Mouse (Mus musculus) limb, embryonic 14.5 days (tissue): ENCODE data around the gene Wrap73. TPM values are rescaled to one million over a fixed set of nuclear protein-coding genes. Genes with fewer than 3 reads are reported as not detected.

ENCODE experiments used
- ATAC-seq: fragments of 200-750 bp; cut with Nextera tagmentation; 2 replicates; pipeline ENCODE4 v1.8.0; 2017; ENCODE audit warnings: low read depth, moderate number of reproducible peaks, moderate TSS enrichment; ENCODE audit not compliant: low FRiP score
- DNase-seq: peaks from one replicate; pipeline ENCODE4 v3.0.0-alpha.2; 2015; ENCODE audit warnings: low spot score
- H3K27ac ChIP-seq: fragments of 300-500 bp; sonication (generic); replicated peaks from 2 replicates; pipeline ENCODE4 v1.5.1; 2014; ENCODE audit warnings: low read depth, mild to moderate bottlenecking, low read length, moderate library complexity, mixed read lengths
- H3K27me3 ChIP-seq: fragments of 300-500 bp; sonication (generic); 2 replicates; pipeline ENCODE4 v1.6.1; 2014; ENCODE audit warnings: low read length, mixed read lengths; ENCODE audit not compliant: control insufficient read depth, insufficient read depth
- H3K36me3 ChIP-seq: fragments of 300-500 bp; sonication (generic); 2 replicates; pipeline ENCODE4 v1.6.1; 2014; ENCODE audit warnings: mild to moderate bottlenecking, low read length, moderate library complexity, mixed read lengths; ENCODE audit not compliant: control insufficient read depth, insufficient read depth
- H3K4me1 ChIP-seq: fragments of 300-500 bp; sonication (generic); 2 replicates; pipeline ENCODE4 v1.6.1; 2014; ENCODE audit warnings: antibody characterized with exemption, low read length, mixed read lengths; ENCODE audit not compliant: control insufficient read depth, insufficient read depth
- H3K4me2 ChIP-seq: fragments of 300-500 bp; sonication (generic); replicated peaks from 2 replicates; pipeline ENCODE4 v1.6.1; 2014; ENCODE audit warnings: low read depth, mild to moderate bottlenecking, low read length, moderate library complexity; ENCODE audit not compliant: severe bottlenecking
- H3K4me3 ChIP-seq: fragments of 300-500 bp; sonication (generic); replicated peaks from 2 replicates; pipeline ENCODE4 v1.5.1; 2014; ENCODE audit warnings: low read length
- H3K9ac ChIP-seq: fragments of 300-500 bp; sonication (generic); 2 replicates; pipeline ENCODE4 v1.6.1; 2014; ENCODE audit warnings: mild to moderate bottlenecking, low read depth, low read length, moderate library complexity; ENCODE audit not compliant: severe bottlenecking
- H3K9me3 ChIP-seq: fragments of 300-500 bp; sonication (generic); 2 replicates; pipeline ENCODE4 v1.6.1; 2016; ENCODE audit warnings: low read length; ENCODE audit not compliant: control insufficient read depth
- POLR2A ChIP-seq: fragments of 200-500 bp; IDR thresholded peaks from 2 replicates; pipeline ENCODE4 v1.8.0; 2012; ENCODE audit warnings: inconsistent platforms, mild to moderate bottlenecking, moderate library complexity, borderline replicate concordance; ENCODE audit not compliant: insufficient read depth, insufficient read length; ENCODE audit errors: extremely low read depth
- WGBS: fragments of 180-500 bp; shearing (Covaris S2); extraction: QIAGEN DNeasy Blood & Tissue Kit; methylation state at CpG from one replicate; pipeline ENCODE4 v1.1.7; 2014; 5-methylcytosine and 5-hydroxymethylcytosine counted together
- polyA plus RNA-seq, 2 experiments: library from polyadenylated mRNA; depleted of rRNA in 1 of 2; stranded (reverse) in 1 of 2; unstranded in 1 of 2; fragments of >200 nt; fragmentation: Nextera tagmentation in 1 of 2; extraction: Ambion mirVana in 1 of 2; gene quantifications; 2 replicates each; pipeline versions ENCODE4 v1.2.1 to v1.2.3; 2012 to 2014

Gene Wrap73
- polyA plus RNA-seq, 2 experiments = 37.9 to 38.2 TPM

- TF ChIP-seq POLR2A = no peak
- ATAC-seq = no peak
- H3K9me3 ChIP-seq = no peaks in the 10 kb centered on the region
- 84% methylated on average over 10 of the region's 10 CpGs for WGBS
- no peaks in the 10 kb centered on the region for H3K27me3 ChIP-seq
- no peak overlapping the region for H3K9ac ChIP-seq
- H3K4me3 ChIP-seq = no peak overlapping the region
- H3K36me3 ChIP-seq = no peaks in the 10 kb centered on the region
- no peak overlapping the region for H3K27ac ChIP-seq
- H3K4me2 ChIP-seq = no peak overlapping the region
- no peak for DNase-seq
- H3K4me1 ChIP-seq = no peaks in the 10 kb centered on the region
Observed at GRCm38 (mm10) chr4:154103912-154104311, 38.3 kb upstream of the Wrap73 start.

GRCm38 (mm10) chr4:154105381-154106001, 36.7 kb upstream of the Wrap73 start:
- no peaks in the 10 kb centered on the region for H3K27me3 ChIP-seq
- peak overlapping the region; percentile 32 for H3K4me2 ChIP-seq
- no peak overlapping the region for H3K9ac ChIP-seq
- TF ChIP-seq POLR2A = no peak
- ATAC-seq = no peak
- WGBS = 30% methylated on average over 20 of the region's 20 CpGs
- DNase-seq = peak; percentile 52
- no peak overlapping the region for H3K27ac ChIP-seq
- H3K36me3 ChIP-seq = no peaks in the 10 kb centered on the region
- H3K9me3 ChIP-seq = no peaks in the 10 kb centered on the region
- no peaks in the 10 kb centered on the region for H3K4me1 ChIP-seq
- 0 out of 2 replicates have a peak overlapping the region, but pooled peaks have one; percentile 3 for H3K4me3 ChIP-seq

DNA sequence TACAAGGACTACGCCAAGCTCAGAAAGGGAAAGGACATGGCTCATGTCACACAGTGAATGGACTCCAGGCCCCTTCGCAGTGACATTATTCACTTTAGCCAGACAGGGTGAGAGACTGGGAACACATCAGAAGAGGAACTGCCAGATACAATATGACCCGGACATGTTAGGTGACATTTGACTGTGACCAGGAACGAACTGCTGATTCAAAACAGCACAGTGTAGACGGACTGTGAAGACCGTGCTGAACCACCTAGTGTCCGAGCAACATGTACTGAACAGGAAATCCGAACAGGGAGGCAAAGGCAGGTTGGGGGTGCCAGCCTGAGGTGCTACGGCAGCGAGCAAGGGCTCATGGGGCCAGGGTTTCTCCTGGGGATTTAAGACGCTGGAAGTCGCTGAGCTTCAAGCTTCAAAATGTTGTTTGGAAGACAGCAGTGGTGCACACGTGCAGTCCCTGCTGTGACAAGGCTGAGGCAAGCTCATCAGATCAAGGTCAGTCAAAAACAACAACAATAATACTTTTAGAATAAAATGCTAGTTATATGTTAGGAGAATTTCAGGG, 35.6 kb upstream of the Wrap73 start:
- H3K27me3 ChIP-seq = no peaks in the 10 kb centered on the region
- no peak for TF ChIP-seq POLR2A
- H3K4me1 ChIP-seq = no peaks in the 10 kb centered on the region
- H3K9ac ChIP-seq = no peak overlapping the region
- DNase-seq = no peak
- no peak overlapping the region for H3K4me2 ChIP-seq
- no peaks in the 10 kb centered on the region for H3K9me3 ChIP-seq
- H3K4me3 ChIP-seq = no peak overlapping the region
- H3K36me3 ChIP-seq = no peaks in the 10 kb centered on the region
- no peak for ATAC-seq
- H3K27ac ChIP-seq = no peak overlapping the region
- WGBS = 76% methylated on average over 13 of the region's 13 CpGs

- Histone ChIP-seq H3K4me2 (no peak overlapping the region), H3K27me3 (no peaks in the 10 kb centered on the region), H3K4me1 (no peaks in the 10 kb centered on the region), H3K9ac (no peak overlapping the region), H3K4me3 (no peak overlapping the region), H3K9me3 (no peaks in the 10 kb centered on the region), H3K27ac (no peak overlapping the region), H3K36me3 (no peaks in the 10 kb centered on the region)
- ATAC-seq (no peak), DNase-seq (no peak)
- WGBS = 47% methylated on average over 17 of the region's 18 CpGs
- TF ChIP-seq POLR2A = no peak
Observed at GRCm38 (mm10) chr4:154109216-154109849, 32.8 kb upstream of the Wrap73 start.

DNA sequence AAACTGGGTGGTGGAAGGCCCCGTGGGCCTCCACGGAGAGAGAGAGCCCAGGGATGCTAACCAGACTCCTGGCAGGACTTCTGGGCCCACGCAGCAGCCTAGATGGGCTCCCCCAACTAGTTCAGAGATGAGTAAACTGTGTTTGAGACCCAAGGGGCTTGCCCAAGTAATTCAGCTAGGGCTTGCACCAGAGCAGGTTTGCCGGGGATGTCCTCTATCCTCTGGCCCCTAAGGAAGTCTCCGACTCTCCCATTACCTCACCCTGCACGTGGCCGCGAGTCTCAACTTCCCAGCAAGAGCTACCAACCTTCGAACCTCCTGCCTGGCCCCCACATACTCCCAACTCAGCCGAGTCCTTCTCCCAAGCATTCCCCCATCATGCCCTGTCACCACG, 32.3 kb upstream of the Wrap73 start:
- no peak for TF ChIP-seq POLR2A
- Histone ChIP-seq H3K36me3 (no peaks in the 10 kb centered on the region), H3K9ac (no peak overlapping the region), H3K4me3 (no peak overlapping the region), H3K9me3 (no peaks in the 10 kb centered on the region), H3K27ac (no peak overlapping the region), H3K27me3 (no peaks in the 10 kb centered on the region), H3K4me1 (no peaks in the 10 kb centered on the region), H3K4me2 (no peak overlapping the region)
- 70% methylated on average over 10 of the region's 11 CpGs for WGBS
- ATAC-seq (no peak), DNase-seq (no peak)
